Mouse (Mus musculus) midbrain, embryonic 15.5 days (tissue): ENCODE results near the gene Slc6a19. TPM values are rescaled to one million over a fixed set of nuclear protein-coding genes. Genes with fewer than 3 reads are reported as not detected.
A peak's percentile ranks its signal among the peaks of the same experiment; 100 is the strongest.

ENCODE experiments used
- ATAC-seq: fragments of 200-750 bp; cut with Nextera tagmentation; replicated peaks from 2 replicates; pipeline ENCODE4 v1.8.0; 2017; ENCODE audit warnings: moderate TSS enrichment
- H3K27ac ChIP-seq: fragments of 300-500 bp; sonication (generic); 2 replicates; pipeline ENCODE4 v1.5.1; 2015; ENCODE audit warnings: mild to moderate bottlenecking, inconsistent platforms
- H3K27me3 ChIP-seq: fragments of 300-500 bp; sonication (generic); replicated peaks from 2 replicates; pipeline ENCODE4 v1.6.1; 2015; ENCODE audit warnings: inconsistent platforms
- H3K36me3 ChIP-seq: fragments of 300-500 bp; sonication (generic); replicated peaks from 2 replicates; pipeline ENCODE4 v1.6.1; 2015; ENCODE audit warnings: inconsistent platforms
- H3K4me1 ChIP-seq: fragments of 300-500 bp; sonication (generic); 2 replicates; pipeline ENCODE4 v1.6.1; 2015; ENCODE audit warnings: inconsistent platforms
- H3K4me2 ChIP-seq: fragments of 300-500 bp; sonication (generic); 2 replicates; pipeline ENCODE4 v1.6.1; 2015; ENCODE audit warnings: inconsistent platforms, mild to moderate bottlenecking, moderate library complexity
- H3K4me3 ChIP-seq: fragments of 300-500 bp; sonication (generic); 2 replicates; pipeline ENCODE4 v1.5.1; 2015; ENCODE audit warnings: mild to moderate bottlenecking, inconsistent platforms
- H3K9ac ChIP-seq: fragments of 300-500 bp; sonication (generic); 2 replicates; pipeline ENCODE4 v1.6.1; 2015; ENCODE audit warnings: mild to moderate bottlenecking, inconsistent platforms
- H3K9me3 ChIP-seq: fragments of 300-500 bp; sonication (generic); 2 replicates; pipeline ENCODE4 v1.6.1; 2016; ENCODE audit warnings: inconsistent platforms
- WGBS: fragments of 180-500 bp; shearing (Covaris S2); methylation state at CpG from one replicate; pipeline ENCODE4 v1.1.7; 2015; ENCODE audit warnings: mixed read lengths; 5-methylcytosine and 5-hydroxymethylcytosine counted together
- polyA plus RNA-seq: library from polyadenylated mRNA; unstranded; fragments of >200 nt; fragmentation: Nextera tagmentation; extraction: Ambion mirVana; gene quantifications from 2 replicates; pipeline ENCODE4 v1.2.1, GENCODE M21; 2015

The Slc6a19 gene
- polyA plus RNA-seq, 1 experiment from 2014 or later = 0.23 TPM

- ATAC-seq = peak; percentile 60
- 3% methylated on average over 48 of the region's 48 CpGs for WGBS
Measured at GRCm38 (mm10) chr13:73732742-73733700, 28.4 kb upstream of the Slc6a19 start, which contains the start of gene Slc12a7. TSS of gene Slc12a7 (plus strand) at chr13:73733094.

GRCm38 (mm10) chr13:73732235-73732634, 27.6 kb upstream of the Slc6a19 start:
- H3K4me1 ChIP-seq = peaks cover 7% of the 10 kb centered on the region; the same call in 1 of the 2 replicates
- 0 out of 2 replicates have a peak, but pooled peaks cover 7% of the 10 kb centered on the region for H3K27me3 ChIP-seq
- no peaks in the 10 kb centered on the region for H3K9me3 ChIP-seq
- no peak overlapping the region for H3K27ac ChIP-seq
- H3K36me3 ChIP-seq = no peaks in the 10 kb centered on the region
- peak overlapping the region; percentile 68 for H3K4me2 ChIP-seq
- no peak overlapping the region for H3K9ac ChIP-seq
- peak; percentile 34; the same call in 1 of the 2 replicates for ATAC-seq
- 70% methylated on average over 7 of the region's 7 CpGs for WGBS
- H3K4me3 ChIP-seq = peak overlapping the region; percentile 35; the same call in 1 of the 2 replicates

More at GRCm38 (mm10) chr13:73732742-73733700, 28.4 kb upstream of the Slc6a19 start, which contains the start of gene Slc12a7:
- Histone ChIP-seq H3K27ac (no peak within 1 kb of the TSS), H3K9ac (no peak within 1 kb of the TSS), H3K36me3 (no peaks in the 10 kb centered on the region), H3K27me3 (0 out of 2 replicates have a peak, but pooled peaks cover 7% of the 10 kb centered on the region), H3K4me3 (peak within 1 kb of the TSS; percentile 35), H3K4me2 (peak within 1 kb of the TSS; percentile 68), H3K9me3 (no peaks in the 10 kb centered on the region), H3K4me1 (peaks cover 7% of the 10 kb centered on the region; the same call in 1 of the 2 replicates)

- 0 out of 2 replicates have a peak, but pooled peaks cover 7% of the 10 kb centered on the region for H3K27me3 ChIP-seq
- H3K4me1 ChIP-seq = peaks cover 7% of the 10 kb centered on the region; the same call in 1 of the 2 replicates
- H3K36me3 ChIP-seq = no peaks in the 10 kb centered on the region
- no peak overlapping the region for H3K4me3 ChIP-seq
- 87% methylated on average over 1 of the region's 1 CpGs for WGBS
- H3K4me2 ChIP-seq = no peak overlapping the region
- no peak for ATAC-seq
- H3K9me3 ChIP-seq = no peaks in the 10 kb centered on the region
- H3K27ac ChIP-seq = no peak overlapping the region
- H3K9ac ChIP-seq = no peak overlapping the region
Measured at GRCm38 (mm10) chr13:73730913-73731312, 26.2 kb upstream of the Slc6a19 start.

GRCm38 (mm10) chr13:73728633-73729032, 24.0 kb upstream of the Slc6a19 start:
- H3K9me3 ChIP-seq = no peaks in the 10 kb centered on the region
- peaks cover 7% of the 10 kb centered on the region; the same call in 1 of the 2 replicates for H3K4me1 ChIP-seq
- no peak overlapping the region for H3K9ac ChIP-seq
- no peak overlapping the region for H3K4me2 ChIP-seq
- no peak for ATAC-seq
- H3K36me3 ChIP-seq = no peaks in the 10 kb centered on the region
- no peak overlapping the region for H3K27ac ChIP-seq
- 0 out of 2 replicates have a peak, but pooled peaks cover 5% of the 10 kb centered on the region for H3K27me3 ChIP-seq
- no peak overlapping the region for H3K4me3 ChIP-seq

GRCm38 (mm10) chr13:73727621-73728025, 23.0 kb upstream of the Slc6a19 start:
- Histone ChIP-seq H3K4me1 (peaks cover 3% of the 10 kb centered on the region; the same call in 1 of the 2 replicates), H3K9ac (no peak overlapping the region), H3K27ac (no peak overlapping the region), H3K9me3 (no peaks in the 10 kb centered on the region), H3K36me3 (no peaks in the 10 kb centered on the region), H3K4me3 (no peak overlapping the region), H3K4me2 (no peak overlapping the region), H3K27me3 (no peaks in the 10 kb centered on the region)
- ATAC-seq = no peak
- WGBS = 19% methylated on average over 2 of the region's 2 CpGs

GRCm38 (mm10) chr13:73725315-73725714, 20.6 kb upstream of the Slc6a19 start:
- no peak overlapping the region for H3K9ac ChIP-seq
- no peaks in the 10 kb centered on the region for H3K27me3 ChIP-seq
- H3K9me3 ChIP-seq = no peaks in the 10 kb centered on the region
- no peaks in the 10 kb centered on the region for H3K36me3 ChIP-seq
- no peak overlapping the region for H3K27ac ChIP-seq
- ATAC-seq = no peak
- no peaks in the 10 kb centered on the region for H3K4me1 ChIP-seq
- no peak overlapping the region for H3K4me3 ChIP-seq
- 83% methylated on average over 5 of the region's 5 CpGs for WGBS
- H3K4me2 ChIP-seq = no peak overlapping the region

- Histone ChIP-seq H3K4me2 (no peak overlapping the region), H3K4me1 (no peaks in the 10 kb centered on the region), H3K4me3 (no peak overlapping the region), H3K27me3 (no peaks in the 10 kb centered on the region), H3K9ac (no peak overlapping the region), H3K27ac (no peak overlapping the region), H3K36me3 (no peaks in the 10 kb centered on the region), H3K9me3 (no peaks in the 10 kb centered on the region)
- no peak for ATAC-seq
- 44% methylated on average over 8 of the region's 8 CpGs for whole genome bisulfite sequencing
Measured at GRCm38 (mm10) chr13:73723081-73723668, 18.5 kb upstream of the Slc6a19 start.

GRCm38 (mm10) chr13:73720241-73720640, 15.6 kb upstream of the Slc6a19 start:
- Histone ChIP-seq H3K4me3 (no peak overlapping the region), H3K27me3 (no peaks in the 10 kb centered on the region), H3K9ac (no peak overlapping the region), H3K27ac (no peak overlapping the region), H3K4me2 (no peak overlapping the region), H3K4me1 (no peaks in the 10 kb centered on the region), H3K36me3 (no peaks in the 10 kb centered on the region), H3K9me3 (no peaks in the 10 kb centered on the region)
- ATAC-seq = no peak
- WGBS = 87% methylated on average over 4 of the region's 4 CpGs

- Histone ChIP-seq H3K27ac (no peak overlapping the region), H3K27me3 (no peaks in the 10 kb centered on the region), H3K4me1 (no peaks in the 10 kb centered on the region), H3K4me2 (no peak overlapping the region), H3K9me3 (no peaks in the 10 kb centered on the region), H3K9ac (no peak overlapping the region), H3K4me3 (no peak overlapping the region), H3K36me3 (no peaks in the 10 kb centered on the region)
- WGBS = 4% methylated on average over 2 of the region's 2 CpGs
- ATAC-seq = peak; percentile 78
Measured at GRCm38 (mm10) chr13:73718225-73718624, 13.6 kb upstream of the Slc6a19 start.

GRCm38 (mm10) chr13:73714020-73714419, 9.4 kb upstream of the Slc6a19 start:
- no peak overlapping the region for H3K4me2 ChIP-seq
- WGBS = 70% methylated on average over 2 of the region's 2 CpGs
- no peaks in the 10 kb centered on the region for H3K36me3 ChIP-seq
- H3K9ac ChIP-seq = no peak overlapping the region
- ATAC-seq = no peak
- H3K4me3 ChIP-seq = no peak overlapping the region
- H3K27me3 ChIP-seq = no peaks in the 10 kb centered on the region
- no peaks in the 10 kb centered on the region for H3K9me3 ChIP-seq
- H3K4me1 ChIP-seq = no peaks in the 10 kb centered on the region
- no peak overlapping the region for H3K27ac ChIP-seq

- Histone ChIP-seq H3K4me1 (no peaks in the 10 kb centered on the region), H3K9ac (no peak overlapping the region), H3K4me3 (no peak overlapping the region), H3K9me3 (no peaks in the 10 kb centered on the region), H3K4me2 (no peak overlapping the region), H3K36me3 (no peaks in the 10 kb centered on the region), H3K27me3 (no peaks in the 10 kb centered on the region), H3K27ac (no peak overlapping the region)
- no peak for ATAC-seq
- 78% methylated on average over 4 of the region's 4 CpGs for WGBS
Measured at GRCm38 (mm10) chr13:73713204-73713603, 8.5 kb upstream of the Slc6a19 start.

GRCm38 (mm10) chr13:73712228-73712627, 7.6 kb upstream of the Slc6a19 start:
- Histone ChIP-seq H3K36me3 (no peaks in the 10 kb centered on the region), H3K4me1 (no peaks in the 10 kb centered on the region), H3K27ac (no peak overlapping the region), H3K4me2 (no peak overlapping the region), H3K4me3 (no peak overlapping the region), H3K27me3 (no peaks in the 10 kb centered on the region), H3K9ac (no peak overlapping the region), H3K9me3 (no peaks in the 10 kb centered on the region)
- ATAC-seq = no peak
- 70% methylated on average over 3 of the region's 3 CpGs for WGBS
